7 mouse cellular contexts compared by ENCODE assay signal in genomic region chr11:6547696-6548325, GRCm38 (mm10). TPM values are rescaled to one million over a fixed set of nuclear protein-coding genes. Genes with fewer than 3 reads are reported as not detected.
DNase-seq lines count a peak whose midpoint lies in the region; ATAC-seq lines count a peak whose summit lies in the region.

No protein-coding gene starts in this region.

- H3K4me3 ChIP-seq in neural tube, embryonic 11.5 days (ENCODE audit: low read depth, low read length), result peak overlapping the region; percentile 88
- peak overlapping the region; percentile 89 for H3K4me3 ChIP-seq in forebrain, embryonic 11.5 days (ENCODE audit: low read depth, low read length)
- H3K4me3 ChIP-seq in limb, embryonic 13.5 days, result peak overlapping the region; percentile 87
- H3K4me3 ChIP-seq in stomach, embryonic 16.5 days (replicated peaks; ENCODE audit: low read length), result peak overlapping the region; percentile 76

- H3K4me1 ChIP-seq in neural tube, embryonic 11.5 days (ENCODE audit: control insufficient read depth, insufficient read depth, low read length), result peaks cover 9% of the 10 kb centered on the region
- H3K4me1 ChIP-seq in forebrain, embryonic 11.5 days (replicated peaks; ENCODE audit: control insufficient read depth, insufficient read depth, low read length), result peaks cover 4% of the 10 kb centered on the region; the same call in 1 of the 2 replicates
- peaks cover 19% of the 10 kb centered on the region for H3K4me1 ChIP-seq in limb, embryonic 13.5 days
- H3K4me1 ChIP-seq in stomach, embryonic 16.5 days (ENCODE audit: control insufficient read depth, insufficient read depth, low read length), result peaks cover 13% of the 10 kb centered on the region

- peak overlapping the region; percentile 64 for H3K4me2 ChIP-seq in neural tube, embryonic 11.5 days (ENCODE audit: low read depth)
- H3K4me2 ChIP-seq in forebrain, embryonic 11.5 days (ENCODE audit: low read depth, low read length, severe bottlenecking), result peak overlapping the region; percentile 67
- peak overlapping the region; percentile 67 for H3K4me2 ChIP-seq in limb, embryonic 13.5 days (replicated peaks)
- peak overlapping the region; percentile 67 for H3K4me2 ChIP-seq in stomach, embryonic 16.5 days (ENCODE audit: low read depth, low read length)

- no peaks in the 10 kb centered on the region for H3K36me3 ChIP-seq in neural tube, embryonic 11.5 days (ENCODE audit: control insufficient read depth, insufficient read depth, low read length)
- no peaks in the 10 kb centered on the region; the same call in 1 of the 2 replicates for H3K36me3 ChIP-seq in forebrain, embryonic 11.5 days (ENCODE audit: control insufficient read depth, insufficient read depth, low read length)
- H3K36me3 ChIP-seq in limb, embryonic 13.5 days, result peaks cover 26% of the 10 kb centered on the region
- H3K36me3 ChIP-seq in stomach, embryonic 16.5 days (ENCODE audit: control insufficient read depth, insufficient read depth, low read length), result no peaks in the 10 kb centered on the region; the same call in 1 of the 2 replicates

- WGBS in neural tube, embryonic 11.5 days, result 35% methylated on average over 6 of the region's 6 CpGs
- 48% methylated on average over 6 of the region's 6 CpGs for WGBS in forebrain, embryonic 11.5 days
- WGBS in limb, embryonic 13.5 days, result 24% methylated on average over 6 of the region's 6 CpGs
- 25% methylated on average over 6 of the region's 6 CpGs for WGBS in stomach, embryonic 16.5 days

- H3K27me3 ChIP-seq in neural tube, embryonic 11.5 days (ENCODE audit: control insufficient read depth, insufficient read depth, low read length), result no peaks in the 10 kb centered on the region
- no peaks in the 10 kb centered on the region for H3K27me3 ChIP-seq in forebrain, embryonic 11.5 days (ENCODE audit: control insufficient read depth, insufficient read depth, low read length)
- no peaks in the 10 kb centered on the region for H3K27me3 ChIP-seq in limb, embryonic 13.5 days
- no peaks in the 10 kb centered on the region for H3K27me3 ChIP-seq in stomach, embryonic 16.5 days (ENCODE audit: control insufficient read depth, insufficient read depth, low read length)

- H3K9me3 ChIP-seq in neural tube, embryonic 11.5 days (ENCODE audit: control insufficient read depth, low read length), result no peaks in the 10 kb centered on the region
- H3K9me3 ChIP-seq in forebrain, embryonic 11.5 days (ENCODE audit: control insufficient read depth, low read length), result no peaks in the 10 kb centered on the region
- no peaks in the 10 kb centered on the region for H3K9me3 ChIP-seq in limb, embryonic 13.5 days
- no peaks in the 10 kb centered on the region for H3K9me3 ChIP-seq in stomach, embryonic 16.5 days (replicated peaks; ENCODE audit: control insufficient read depth, low read length)

- H3K9ac ChIP-seq in neural tube, embryonic 11.5 days (ENCODE audit: low read length), result peak overlapping the region; percentile 82
- peak overlapping the region; percentile 76 for H3K9ac ChIP-seq in forebrain, embryonic 11.5 days (ENCODE audit: low read length)
- H3K9ac ChIP-seq in limb, embryonic 13.5 days, result peak overlapping the region; percentile 80
- peak overlapping the region; percentile 92 for H3K9ac ChIP-seq in stomach, embryonic 16.5 days (ENCODE audit: low read length)

- no peak for DNase-seq in neural tube, embryonic 11.5 days (ENCODE audit: low spot score)
- no peak for DNase-seq in neural tube, embryonic 10.5 days (ENCODE audit: extremely low spot score, low spot score)
- DNase-seq in forebrain, embryonic 11.5 days (ENCODE audit: low spot score), result no peak
- DNase-seq in thymus, postnatal 0 days (ENCODE audit: low spot score), result no peak
- DNase-seq in thymus, postnatal 25 days, result no peak

- H3K27ac ChIP-seq in neural tube, embryonic 11.5 days (ENCODE audit: low read depth, low read length), result peak overlapping the region; percentile 96
- H3K27ac ChIP-seq in forebrain, embryonic 11.5 days (ENCODE audit: low read depth, low read length), result no peak overlapping the region
- H3K27ac ChIP-seq in limb, embryonic 13.5 days, result peak overlapping the region; percentile 98; the same call in 1 of the 2 replicates
- peak overlapping the region; percentile 99; the same call in 1 of the 2 replicates for H3K27ac ChIP-seq in stomach, embryonic 16.5 days (ENCODE audit: low read length)

- ATAC-seq in neural tube, embryonic 11.5 days (ENCODE audit: insufficient read depth, low FRiP score, low TSS enrichment), result no peak
- no peak for ATAC-seq in forebrain, embryonic 11.5 days (replicated peaks; ENCODE audit: low FRiP score)
- ATAC-seq in limb, embryonic 13.5 days (ENCODE audit: low FRiP score, low read depth), result no peak
- ATAC-seq in stomach, embryonic 16.5 days (ENCODE audit: insufficient read depth, low FRiP score), result no peak

RNA-seq across cellular contexts. Expression of gene Ccm2, which starts 1.1 kb away (rescaled TPM):
- 95.8 and 103 TPM in 2 replicates for polyA plus RNA-seq in neural tube, embryonic 11.5 days (2014; fragmentation: Nextera tagmentation; extraction: Ambion mirVana)
- 90.8 and 97.2 TPM in 2 replicates for polyA plus RNA-seq in forebrain, embryonic 11.5 days (2014; fragmentation: Nextera tagmentation; extraction: Ambion mirVana)
- polyA plus RNA-seq in limb, embryonic 13.5 days (2015; fragmentation: Nextera tagmentation; extraction: Ambion mirVana), result 99.0 and 102 TPM in 2 replicates
- polyA plus RNA-seq in stomach, embryonic 16.5 days (2015; fragmentation: Nextera tagmentation; extraction: Ambion mirVana), result 64.9 and 66.5 TPM in 2 replicates
- 189 and 190 TPM in 2 replicates for polyA plus RNA-seq in thymus, postnatal 0 days (2015; fragmentation: Nextera tagmentation; extraction: Ambion mirVana)

RNA-seq across cellular contexts. Expression of gene Myo1g, which starts 27.0 kb away (rescaled TPM):
- 0.81 and 0.85 TPM in 2 replicates for polyA plus RNA-seq in neural tube, embryonic 11.5 days (2014; fragmentation: Nextera tagmentation; extraction: Ambion mirVana)
- polyA plus RNA-seq in forebrain, embryonic 11.5 days (2014; fragmentation: Nextera tagmentation; extraction: Ambion mirVana), result 0.16 and 0.63 TPM in 2 replicates
- polyA plus RNA-seq in limb, embryonic 13.5 days (2015; fragmentation: Nextera tagmentation; extraction: Ambion mirVana), result 1.5 and 2.1 TPM in 2 replicates
- 3.5 and 3.9 TPM in 2 replicates for polyA plus RNA-seq in stomach, embryonic 16.5 days (2015; fragmentation: Nextera tagmentation; extraction: Ambion mirVana)
- polyA plus RNA-seq in thymus, postnatal 0 days (2015; fragmentation: Nextera tagmentation; extraction: Ambion mirVana), result 50.6 and 53.8 TPM in 2 replicates

RNA-seq across cellular contexts. Expression of gene Nacad, which starts 58.0 kb away (rescaled TPM):
- 46.5 and 50.1 TPM in 2 replicates for polyA plus RNA-seq in neural tube, embryonic 11.5 days (2014; fragmentation: Nextera tagmentation; extraction: Ambion mirVana)
- polyA plus RNA-seq in forebrain, embryonic 11.5 days (2014; fragmentation: Nextera tagmentation; extraction: Ambion mirVana), result 28.4 and 29.3 TPM in 2 replicates
- 1.2 and 2.5 TPM in 2 replicates for polyA plus RNA-seq in limb, embryonic 13.5 days (2015; fragmentation: Nextera tagmentation; extraction: Ambion mirVana)
- 7.2 and 9.4 TPM in 2 replicates for polyA plus RNA-seq in stomach, embryonic 16.5 days (2015; fragmentation: Nextera tagmentation; extraction: Ambion mirVana)
- polyA plus RNA-seq in thymus, postnatal 0 days (2015; fragmentation: Nextera tagmentation; extraction: Ambion mirVana), result 0.26 and 0.33 TPM in 2 replicates

Comparison
In these comparisons a context has a peak if more than half of its experiments do, and no peak if none do; other contexts are left out.
1. RNA of gene Myo1g, which starts 27.0 kb away (polyA plus RNA-seq): 50.6 to 53.8 TPM in thymus, postnatal 0 days; 3.5 to 3.9 TPM in stomach, embryonic 16.5 days, 1.5 to 2.1 TPM in limb, embryonic 13.5 days, 0.81 to 0.85 TPM in neural tube, embryonic 11.5 days and 0.16 to 0.63 TPM in forebrain, embryonic 11.5 days; every median in the first group is over 10 times any median in the second.
2. Peak in every context shown above with its lines, with median percentiles within 50 percentile points of each other: H3K4me2 ChIP-seq, H3K4me3 ChIP-seq and H3K9ac ChIP-seq.